Mouse (Mus musculus): Measurements from ENCODE around the gene Adap1. TPM values are rescaled to one million over a fixed set of nuclear protein-coding genes. Genes with fewer than 3 reads are reported as not detected.

Gene Adap1
- polyA plus RNA-seq, 1 experiment from 2014 or later, result 4.5 TPM

GRCm38 (mm10) chr5:139252081-139252909, 73.1 kb downstream of the Adap1 start, which contains the start of gene Get4:
Get4 (plus strand) TSS chr5:139252324.
- no peaks in the 10 kb centered on the region for H3K27me3 ChIP-seq
- under 1% methylated on average over 71 of the region's 90 CpGs for WGBS
- peaks cover 41% of the 10 kb centered on the region for H3K36me3 ChIP-seq
- peak within 1 kb of the TSS; percentile 95 for H3K4me2 ChIP-seq (replicated peaks)
- peak within 1 kb of the TSS; percentile 86 for H3K9ac ChIP-seq (replicated peaks)
- H3K27ac ChIP-seq (replicated peaks), result peak within 1 kb of the TSS; percentile 83
- H3K4me3 ChIP-seq, result peak within 1 kb of the TSS; percentile 80
- H3K4me1 ChIP-seq, result peaks cover 27% of the 10 kb centered on the region
- ATAC-seq (ENCODE audit: low FRiP score, low read depth), result peak; percentile 94
- H3K9me3 ChIP-seq, result no peaks in the 10 kb centered on the region

GRCm38 (mm10) chr5:139251736-139252080, 73.7 kb downstream of the Adap1 start:
- Histone ChIP-seq H3K27me3 (no peaks in the 10 kb centered on the region), H3K27ac (replicated peaks) (peak overlapping the region; percentile 83), H3K4me1 (peaks cover 27% of the 10 kb centered on the region), H3K9ac (replicated peaks) (peak overlapping the region; percentile 68), H3K9me3 (no peaks in the 10 kb centered on the region), H3K4me2 (replicated peaks) (peak overlapping the region; percentile 95), H3K36me3 (peaks cover 43% of the 10 kb centered on the region), H3K4me3 (peak overlapping the region; percentile 80)
- peak; percentile 64; the same call in 1 of the 2 replicates for ATAC-seq (ENCODE audit: low FRiP score, low read depth)
- WGBS, result under 1% methylated on average over 8 of the region's 8 CpGs

GRCm38 (mm10) chr5:139251279-139251678, 74.1 kb downstream of the Adap1 start:
- 84% methylated on average over 7 of the region's 7 CpGs for WGBS
- 0 out of 2 replicates have a peak overlapping the region, but pooled peaks have one; percentile 83 for H3K27ac ChIP-seq (replicated peaks)
- peak overlapping the region; percentile 95 for H3K4me2 ChIP-seq (replicated peaks)
- no peaks in the 10 kb centered on the region for H3K9me3 ChIP-seq
- H3K4me3 ChIP-seq, result peak overlapping the region; percentile 80
- no peak for ATAC-seq (ENCODE audit: low FRiP score, low read depth)
- H3K4me1 ChIP-seq, result peaks cover 27% of the 10 kb centered on the region
- H3K36me3 ChIP-seq, result peaks cover 47% of the 10 kb centered on the region
- H3K27me3 ChIP-seq, result no peaks in the 10 kb centered on the region
- peak overlapping the region; percentile 68; the same call in 1 of the 2 replicates for H3K9ac ChIP-seq (replicated peaks)

GRCm38 (mm10) chr5:139248846-139249245, 76.6 kb downstream of the Adap1 start:
- peaks cover 14% of the 10 kb centered on the region for H3K4me1 ChIP-seq
- H3K4me3 ChIP-seq, result no peak overlapping the region
- H3K27ac ChIP-seq (replicated peaks), result no peak overlapping the region
- H3K4me2 ChIP-seq (replicated peaks), result no peak overlapping the region
- H3K9ac ChIP-seq (replicated peaks), result no peak overlapping the region
- H3K27me3 ChIP-seq, result no peaks in the 10 kb centered on the region
- H3K9me3 ChIP-seq, result no peaks in the 10 kb centered on the region
- no peak for ATAC-seq (ENCODE audit: low FRiP score, low read depth)
- H3K36me3 ChIP-seq, result peaks cover 62% of the 10 kb centered on the region
- 85% methylated on average over 3 of the region's 3 CpGs for WGBS

- peaks cover 72% of the 10 kb centered on the region for H3K36me3 ChIP-seq
Observed at GRCm38 (mm10) chr5:139247767-139248166, 77.7 kb downstream of the Adap1 start.

GRCm38 (mm10) chr5:139243384-139243783, 82.0 kb downstream of the Adap1 start:
- ATAC-seq (ENCODE audit: low FRiP score, low read depth), result no peak
- 80% methylated on average over 1 of the region's 1 CpGs for WGBS
- H3K9ac ChIP-seq (replicated peaks), result no peak overlapping the region
- H3K4me1 ChIP-seq, result no peaks in the 10 kb centered on the region
- H3K36me3 ChIP-seq, result peaks cover 96% of the 10 kb centered on the region
- H3K9me3 ChIP-seq, result no peaks in the 10 kb centered on the region
- no peaks in the 10 kb centered on the region for H3K27me3 ChIP-seq
- no peak overlapping the region for H3K4me3 ChIP-seq
- H3K4me2 ChIP-seq (replicated peaks), result no peak overlapping the region
- no peak overlapping the region for H3K27ac ChIP-seq (replicated peaks)

More at GRCm38 (mm10) chr5:139247767-139248166, 77.7 kb downstream of the Adap1 start:
- H3K4me2 ChIP-seq (replicated peaks), result no peak overlapping the region
- peaks cover 5% of the 10 kb centered on the region for H3K4me1 ChIP-seq
- no peak for ATAC-seq (ENCODE audit: low FRiP score, low read depth)
- no peaks in the 10 kb centered on the region for H3K27me3 ChIP-seq
- no peak overlapping the region for H3K9ac ChIP-seq (replicated peaks)
- 88% methylated on average over 3 of the region's 3 CpGs for WGBS
- no peak overlapping the region for H3K4me3 ChIP-seq
- no peak overlapping the region for H3K27ac ChIP-seq (replicated peaks)
- no peaks in the 10 kb centered on the region for H3K9me3 ChIP-seq

GRCm38 (mm10) chr5:139241022-139241761, 84.2 kb downstream of the Adap1 start:
- H3K9me3 ChIP-seq, result no peaks in the 10 kb centered on the region
- H3K27me3 ChIP-seq, result no peaks in the 10 kb centered on the region
- 91% methylated on average over 15 of the region's 15 CpGs for WGBS
- H3K4me3 ChIP-seq, result no peak overlapping the region
- H3K36me3 ChIP-seq, result peaks cover 96% of the 10 kb centered on the region
- no peak overlapping the region for H3K27ac ChIP-seq (replicated peaks)
- no peak for ATAC-seq (ENCODE audit: low FRiP score, low read depth)
- H3K9ac ChIP-seq (replicated peaks), result 0 out of 2 replicates have a peak overlapping the region, but pooled peaks have one; percentile 1
- no peak overlapping the region for H3K4me2 ChIP-seq (replicated peaks)
- H3K4me1 ChIP-seq, result no peaks in the 10 kb centered on the region

GRCm38 (mm10) chr5:139237436-139237835, 88.0 kb downstream of the Adap1 start:
- 91% methylated on average over 4 of the region's 4 CpGs for WGBS
- peaks cover 96% of the 10 kb centered on the region for H3K36me3 ChIP-seq

GRCm38 (mm10) chr5:139234423-139234822, 91.0 kb downstream of the Adap1 start:
- H3K4me3 ChIP-seq, result no peak overlapping the region
- WGBS, result 93% methylated on average over 4 of the region's 4 CpGs
- H3K4me1 ChIP-seq, result no peaks in the 10 kb centered on the region
- H3K9me3 ChIP-seq, result no peaks in the 10 kb centered on the region
- no peaks in the 10 kb centered on the region for H3K27me3 ChIP-seq
- ATAC-seq (ENCODE audit: low FRiP score, low read depth), result no peak
- no peak overlapping the region for H3K4me2 ChIP-seq (replicated peaks)
- no peak overlapping the region for H3K27ac ChIP-seq (replicated peaks)
- peaks cover 86% of the 10 kb centered on the region for H3K36me3 ChIP-seq
- no peak overlapping the region for H3K9ac ChIP-seq (replicated peaks)

More at GRCm38 (mm10) chr5:139237436-139237835, 88.0 kb downstream of the Adap1 start:
- Histone ChIP-seq H3K9me3 (no peaks in the 10 kb centered on the region), H3K27me3 (no peaks in the 10 kb centered on the region), H3K4me3 (no peak overlapping the region), H3K9ac (replicated peaks) (no peak overlapping the region), H3K4me2 (replicated peaks) (no peak overlapping the region), H3K27ac (replicated peaks) (no peak overlapping the region), H3K4me1 (no peaks in the 10 kb centered on the region)
- ATAC-seq (ENCODE audit: low FRiP score, low read depth), result no peak

GRCm38 (mm10) chr5:139232083-139232482, 93.3 kb downstream of the Adap1 start:
- 75% methylated on average over 3 of the region's 3 CpGs for WGBS

GRCm38 (mm10) chr5:139229716-139230115, 95.7 kb downstream of the Adap1 start:
- H3K4me3 ChIP-seq, result no peak overlapping the region
- WGBS, result 96% methylated on average over 3 of the region's 3 CpGs
- no peak for ATAC-seq (ENCODE audit: low FRiP score, low read depth)
- H3K27ac ChIP-seq (replicated peaks), result no peak overlapping the region
- no peaks in the 10 kb centered on the region for H3K27me3 ChIP-seq
- H3K9ac ChIP-seq (replicated peaks), result no peak overlapping the region
- no peaks in the 10 kb centered on the region for H3K9me3 ChIP-seq
- H3K4me2 ChIP-seq (replicated peaks), result no peak overlapping the region
- no peaks in the 10 kb centered on the region for H3K4me1 ChIP-seq
- H3K36me3 ChIP-seq, result peaks cover 84% of the 10 kb centered on the region

More at GRCm38 (mm10) chr5:139232083-139232482, 93.3 kb downstream of the Adap1 start:
- ATAC-seq (ENCODE audit: low FRiP score, low read depth), result no peak
- H3K4me1 ChIP-seq, result no peaks in the 10 kb centered on the region
- no peak overlapping the region for H3K9ac ChIP-seq (replicated peaks)
- no peak overlapping the region for H3K4me2 ChIP-seq (replicated peaks)
- no peak overlapping the region for H3K27ac ChIP-seq (replicated peaks)
- H3K9me3 ChIP-seq, result no peaks in the 10 kb centered on the region
- no peaks in the 10 kb centered on the region for H3K27me3 ChIP-seq
- H3K4me3 ChIP-seq, result no peak overlapping the region
- H3K36me3 ChIP-seq, result peaks cover 84% of the 10 kb centered on the region

- H3K36me3 ChIP-seq, result peaks cover 84% of the 10 kb centered on the region
- no peak overlapping the region for H3K9ac ChIP-seq (replicated peaks)
- no peak overlapping the region for H3K4me3 ChIP-seq
- no peak overlapping the region for H3K27ac ChIP-seq (replicated peaks)
- ATAC-seq (ENCODE audit: low FRiP score, low read depth), result no peak
- 98% methylated on average over 3 of the region's 3 CpGs for WGBS
- H3K4me1 ChIP-seq, result no peaks in the 10 kb centered on the region
- no peak overlapping the region for H3K4me2 ChIP-seq (replicated peaks)
- no peaks in the 10 kb centered on the region for H3K9me3 ChIP-seq
- no peaks in the 10 kb centered on the region for H3K27me3 ChIP-seq
Observed at GRCm38 (mm10) chr5:139228318-139228717, 97.1 kb downstream of the Adap1 start.

Data from midbrain, embryonic 12.5 days (tissue).